Mouse (Mus musculus) MEL (cell line): ENCODE measurements around the gene Osbpl3. TPM values are rescaled to one million over a fixed set of nuclear protein-coding genes. Genes with fewer than 3 reads are reported as not detected.

Source experiments
- DNase-seq: peaks from one replicate; pipeline ENCODE4 v3.0.0; 2011; ENCODE audit warnings: low read depth, low spot score
- H3K27ac ChIP-seq: 2 replicates; pipeline ENCODE4 v1.5.1; 2012; ENCODE audit warnings: low read depth, mild to moderate bottlenecking, control low read depth, low read length, moderate library complexity; ENCODE audit not compliant: control insufficient read depth
- H3K27me3 ChIP-seq, 2 experiments: fragments of 150-350 bp in 1 of 2; sonication (generic) in 1 of 2; 2 replicates each; pipeline ENCODE4 v1.6.1; 2012; ENCODE audit warnings: low read length in 2 of 2, mild to moderate bottlenecking in 2 of 2, improper control_type of control experiment in 1 of 2, moderate library complexity in 1 of 2; ENCODE audit not compliant: insufficient read depth in 2 of 2, control insufficient read depth in 1 of 2
- H3K36me3 ChIP-seq, 2 experiments: 2 replicates each; pipeline ENCODE4 v1.6.1; 2012 to 2014; ENCODE audit warnings: low read length in 2 of 2, improper control_type of control experiment in 1 of 2, inconsistent platforms in 1 of 2, mild to moderate bottlenecking in 1 of 2; ENCODE audit not compliant: insufficient read depth in 2 of 2, control insufficient read depth in 1 of 2
- H3K4me1 ChIP-seq, 2 experiments: fragments of 150-350 bp in 1 of 2; sonication (generic) in 1 of 2; 2 replicates each; pipeline ENCODE4 v1.6.1; 2012; ENCODE audit warnings: low read length in 2 of 2, improper control_type of control experiment in 1 of 2, mild to moderate bottlenecking in 1 of 2; ENCODE audit not compliant: insufficient read depth in 2 of 2, control insufficient read depth in 1 of 2
- H3K4me3 ChIP-seq, 2 experiments: fragments of 150-350 bp in 1 of 2; sonication (generic) in 1 of 2; 2 replicates each; pipeline ENCODE4 v1.5.1; 2012; ENCODE audit warnings: low read depth in 2 of 2, low read length in 2 of 2, mild to moderate bottlenecking in 2 of 2, moderate library complexity in 2 of 2, control low read depth in 1 of 2, improper control_type of control experiment in 1 of 2; ENCODE audit not compliant: control insufficient read depth in 1 of 2, insufficient read depth in 1 of 2
- H3K79me2 ChIP-seq: 2 replicates; pipeline ENCODE4 v1.6.1; 2012; ENCODE audit warnings: mild to moderate bottlenecking, low read length, moderate library complexity; ENCODE audit not compliant: control insufficient read depth, poor library complexity, insufficient read depth
- H3K9ac ChIP-seq: 2 replicates; pipeline ENCODE4 v1.6.1; 2012; ENCODE audit warnings: low read depth, mild to moderate bottlenecking, control low read depth, low read length, moderate library complexity; ENCODE audit not compliant: control insufficient read depth, poor library complexity, severe bottlenecking
- H3K9me3 ChIP-seq: fragments of 150-350 bp; sonication (generic); replicated peaks from 2 replicates; pipeline ENCODE4 v1.6.1; 2012; ENCODE audit warnings: mild to moderate bottlenecking, low read length, improper control_type of control experiment, moderate library complexity; ENCODE audit not compliant: insufficient read depth
- CHD1 ChIP-seq: IDR thresholded peaks from 2 replicates; pipeline ENCODE4 v1.6.1; 2012; ENCODE audit warnings: low read depth, mild to moderate bottlenecking, inconsistent platforms, low read length, improper control_type of control experiment
- ELF1 ChIP-seq: IDR thresholded peaks from 2 replicates; pipeline ENCODE4 v1.6.1; 2014; ENCODE audit warnings: low read depth, mild to moderate bottlenecking, inconsistent platforms, low read length, improper control_type of control experiment, moderate library complexity
- GABPA ChIP-seq: IDR thresholded peaks from 2 replicates; pipeline ENCODE4 v1.6.1; 2012; ENCODE audit warnings: low read depth, mild to moderate bottlenecking, inconsistent platforms, low read length, improper control_type of control experiment, moderate library complexity
- HCFC1 ChIP-seq: IDR thresholded peaks from 2 replicates; pipeline ENCODE4 v1.6.1; 2012; ENCODE audit warnings: low read depth, mild to moderate bottlenecking, inconsistent platforms, low read length, improper control_type of control experiment, moderate library complexity
- KAT2A ChIP-seq: conservative IDR thresholded peaks from 2 replicates; pipeline ENCODE4 v1.6.1; 2012; ENCODE audit warnings: low read depth, low read length, improper control_type of control experiment, inconsistent platforms
- MAFK ChIP-seq: IDR thresholded peaks from 2 replicates; pipeline ENCODE4 v1.6.1; 2011; ENCODE audit warnings: low read depth, mild to moderate bottlenecking, low read length, improper control_type of control experiment, borderline replicate concordance
- MEF2A ChIP-seq: IDR thresholded peaks from 2 replicates; pipeline ENCODE4 v1.6.1; 2014; ENCODE audit warnings: low read depth, mild to moderate bottlenecking, inconsistent platforms, low read length, improper control_type of control experiment; ENCODE audit not compliant: poor library complexity, insufficient replicate concordance, severe bottlenecking; ENCODE audit errors: extremely low read depth
- MXI1 ChIP-seq: IDR thresholded peaks from 2 replicates; pipeline ENCODE4 v1.6.1; 2011; ENCODE audit warnings: mild to moderate bottlenecking, low read depth, low read length, improper control_type of control experiment
- MYC ChIP-seq: IDR thresholded peaks from 2 replicates; pipeline ENCODE4 v1.6.1; 2011; ENCODE audit warnings: low read depth, mild to moderate bottlenecking, low read length, improper control_type of control experiment, moderate library complexity
- POLR2A ChIP-seq, 2 experiments: IDR thresholded peaks; 2 replicates each; pipeline ENCODE4 v1.6.1; 2011 to 2012; ENCODE audit warnings: low read length in 2 of 2, mild to moderate bottlenecking in 2 of 2, control low read depth in 1 of 2, improper control_type of control experiment in 1 of 2, low read depth in 1 of 2, moderate library complexity in 1 of 2; ENCODE audit not compliant: control insufficient read depth in 1 of 2, insufficient read depth in 1 of 2, poor library complexity in 1 of 2
- POLR2AphosphoS5 ChIP-seq: IDR thresholded peaks from 2 replicates; pipeline ENCODE4 v1.6.1; 2012; ENCODE audit warnings: low read depth, borderline replicate concordance, mild to moderate bottlenecking, inconsistent platforms, low read length, moderate library complexity, mixed read lengths
- RCOR1 ChIP-seq: IDR thresholded peaks from 2 replicates; pipeline ENCODE4 v1.6.1; 2012; ENCODE audit warnings: low read depth, mild to moderate bottlenecking, inconsistent platforms, low read length, improper control_type of control experiment
- SIN3A ChIP-seq: IDR thresholded peaks from 2 replicates; pipeline ENCODE4 v1.6.1; 2012; ENCODE audit warnings: low read length, improper control_type of control experiment, inconsistent platforms
- SMC3 ChIP-seq: IDR thresholded peaks from 2 replicates; pipeline ENCODE4 v1.6.1; 2011; ENCODE audit warnings: low read depth, low read length, improper control_type of control experiment
- TCF12 ChIP-seq: IDR thresholded peaks from 2 replicates; pipeline ENCODE4 v1.6.1; 2014; ENCODE audit warnings: low read depth, mild to moderate bottlenecking, inconsistent platforms, low read length, improper control_type of control experiment, moderate library complexity
- UBTF ChIP-seq: IDR thresholded peaks from 2 replicates; pipeline ENCODE4 v1.6.1; 2012; ENCODE audit warnings: low read depth, mild to moderate bottlenecking, inconsistent platforms, low read length, improper control_type of control experiment, moderate library complexity, borderline replicate concordance; ENCODE audit not compliant: insufficient read depth
- ZC3H11A ChIP-seq: IDR thresholded peaks from 2 replicates; pipeline ENCODE4 v1.6.1; 2012; ENCODE audit warnings: low read depth, mild to moderate bottlenecking, inconsistent platforms, low read length, improper control_type of control experiment
- ZMIZ1 ChIP-seq: IDR thresholded peaks from 2 replicates; pipeline ENCODE4 v1.6.1; 2012; ENCODE audit warnings: low read depth, mild to moderate bottlenecking, inconsistent platforms, low read length, improper control_type of control experiment, moderate library complexity
- polyA plus RNA-seq, 2 experiments: library from polyadenylated mRNA; stranded (reverse) in 1 of 2; unstranded in 1 of 2; fragments of >175 nt in 1 of 2; fragments of >200 nt in 1 of 2; gene quantifications; 2 replicates each; pipeline versions ENCODE4 v1.2.1 to v1.2.4; 2012; ENCODE audit warnings: low replicate concordance in 2 of 2, low read depth in 1 of 2; ENCODE audit not compliant: insufficient read length in 2 of 2, insufficient read depth in 1 of 2, missing spikeins in 1 of 2
- total RNA-seq: library from RNA; depleted of rRNA; stranded (reverse); fragments of 300-350 nt; gene quantifications from 2 replicates; pipeline ENCODE4 v1.2.3, GENCODE M21; 2012

Osbpl3 gene
- total and polyA plus RNA-seq, 3 experiments = 4.9 to 5.6 TPM; not detected in 1

DNA sequence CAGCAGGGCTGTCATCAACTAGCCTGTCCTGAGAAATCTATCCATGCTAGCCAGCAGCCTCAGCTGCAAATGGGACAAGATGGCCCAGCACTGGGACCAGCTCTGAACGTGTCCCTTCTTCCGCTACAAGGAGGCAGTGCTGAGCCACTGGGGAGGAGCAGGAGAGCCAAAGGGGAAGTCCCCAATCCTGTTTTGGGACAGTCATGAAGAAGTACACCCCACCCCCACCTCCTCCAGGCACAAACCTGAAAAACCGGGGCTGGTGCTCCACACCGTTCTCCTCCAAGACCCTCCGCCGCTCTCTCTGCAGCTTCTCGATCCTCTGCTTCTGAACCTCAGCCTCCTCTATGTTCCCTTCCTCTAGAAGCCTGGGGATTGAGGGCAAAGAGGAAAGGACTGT lies 156.9 kb downstream of the Osbpl3 start:
- TF ChIP-seq MAFK (no peak), HCFC1 (no peak), SMC3 (no peak)
- Histone ChIP-seq H3K27ac (no peak overlapping the region), H3K36me3 (no peaks in the 10 kb centered on the region), H3K79me2 (no peaks in the 10 kb centered on the region), H3K9ac (no peak overlapping the region), H3K4me3 (no peak overlapping the region), H3K9me3 (no peaks in the 10 kb centered on the region), H3K27me3 (no peaks in the 10 kb centered on the region), H3K4me1 (0 out of 4 replicates have a peak, but pooled peaks cover 0 to 5% of the 10 kb centered on the region in 2 experiments)
- no peak for DNase-seq

DNA sequence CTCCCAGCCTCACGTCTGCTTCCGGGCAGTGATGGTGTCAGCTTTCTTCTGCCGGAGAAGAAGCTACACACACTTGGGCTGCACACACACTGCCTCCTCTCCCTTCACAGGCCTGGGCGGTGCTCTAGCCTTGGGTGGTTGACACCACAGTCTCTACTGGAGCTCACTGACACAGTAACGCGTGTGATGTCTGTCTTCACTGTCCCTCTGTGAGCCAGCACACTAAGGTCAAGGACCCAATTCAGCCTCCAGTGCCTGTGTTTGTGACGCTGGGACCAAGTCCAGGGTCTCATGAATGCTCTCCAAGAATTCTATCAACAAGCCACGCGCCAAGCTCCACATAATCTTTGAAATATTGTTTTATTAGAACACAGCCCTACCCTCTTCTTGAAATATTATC lies 158.3 kb downstream of the Osbpl3 start:
- Histone ChIP-seq H3K4me1 (0 out of 4 replicates have a peak, but pooled peaks cover 0 to 5% of the 10 kb centered on the region in 2 experiments), H3K27ac (no peak overlapping the region), H3K9me3 (no peaks in the 10 kb centered on the region), H3K4me3 (no peak overlapping the region), H3K36me3 (no peaks in the 10 kb centered on the region), H3K9ac (no peak overlapping the region), H3K27me3 (no peaks in the 10 kb centered on the region), H3K79me2 (no peaks in the 10 kb centered on the region)
- TF ChIP-seq CHD1 (no peak), RCOR1 (no peak), SMC3 (no peak), MEF2A (no peak), ZC3H11A (no peak), GABPA (no peak), MYC (no peak), UBTF (no peak), KAT2A (no peak), ELF1 (no peak), HCFC1 (no peak), ZMIZ1 (no peak), POLR2A (IDR thresholded peaks at IDR 0.05; ENCODE audit: control insufficient read depth in 1 of 2, insufficient read depth in 1 of 2, low read depth in 1 of 2, low read length in 2 of 2, poor library complexity in 1 of 2) (no peak), TCF12 (no peak), MXI1 (no peak), POLR2AphosphoS5 (no peak), MAFK (no peak), SIN3A (no peak)
- no peak for DNase-seq
